Mouse (Mus musculus) effector memory CD4-positive, alpha-beta T cell, adult 7 months (primary cell): Measurements from ENCODE around the gene Gm9758. TPM values are rescaled to one million over a fixed set of nuclear protein-coding genes. Genes with fewer than 3 reads are reported as not detected.

Experiments used
- polyA plus RNA-seq: library from polyadenylated mRNA; unstranded; fragments of 100-300 nt; shearing (Covaris generic); gene quantifications from one replicate; pipeline ENCODE4 v1.2.1, GENCODE M21; 2017

Gm9758 gene
- 0.98 TPM for polyA plus RNA-seq

GRCm38 (mm10) chr5:14914799-14915198 is at the start of gene Gm9758:
Gene Gm9758 (minus strand): TSS chr5:14914899.

DNA sequence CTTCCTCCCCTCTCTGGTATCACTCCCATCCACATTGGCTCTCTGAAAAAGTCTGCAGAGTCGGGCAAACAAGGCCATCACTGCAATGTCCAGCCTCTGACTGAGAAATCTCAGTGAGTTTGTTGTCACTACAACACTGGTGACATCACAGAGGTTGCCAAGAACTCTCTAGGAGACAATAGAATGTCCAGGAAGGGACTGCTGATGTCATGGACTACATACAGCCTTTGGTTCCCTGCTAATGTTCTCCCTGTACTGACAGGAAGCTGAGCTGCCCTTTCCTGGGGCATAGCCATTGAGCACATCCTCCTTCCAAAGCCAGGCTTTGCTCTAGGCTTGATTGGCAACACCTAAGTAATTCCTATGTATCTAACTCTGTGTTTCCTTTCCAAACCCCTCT is 23.6 kb upstream of the Gm9758 start, which contains the start of gene Speer4e:
Gene Speer4e, minus strand, starts transcription at position 101 of the 400 bp plus-strand sequence.

Other genes starting within 250 kb of the Gm9758 start
- not detected for gene Speer4e, start 23.5 kb upstream of the Gm9758 start, polyA plus RNA-seq
- gene Gm10354, start 64.0 kb upstream of the Gm9758 start, polyA plus RNA-seq: not detected
- gene Gm17019, start 118.1 kb upstream of the Gm9758 start, polyA plus RNA-seq: not detected